Mouse (Mus musculus) C2C12 (cell line): Measurements from ENCODE around the gene Atp10a. TPM values are rescaled to one million over a fixed set of nuclear protein-coding genes. Genes with fewer than 3 reads are reported as not detected.

Experiments
- H3K27me3 ChIP-seq: one replicate; pipeline ENCODE4 v1.6.1; 2011; ENCODE audit not compliant: control insufficient read depth, insufficient read depth, insufficient read length
- H3K36me3 ChIP-seq: one replicate; pipeline ENCODE4 v1.6.1; 2011; ENCODE audit not compliant: control insufficient read depth, insufficient read depth
- H3K4me3 ChIP-seq: one replicate; pipeline ENCODE4 v1.5.1; 2011; ENCODE audit warnings: mild to moderate bottlenecking, control low read depth; ENCODE audit not compliant: poor library complexity, insufficient read depth, severe bottlenecking
- H3K79me2 ChIP-seq: one replicate; pipeline ENCODE4 v1.6.1; 2011; ENCODE audit not compliant: control insufficient read depth, insufficient read depth
- H3K79me3 ChIP-seq: one replicate; pipeline ENCODE4 v1.6.1; 2011; ENCODE audit warnings: low read depth, control low read depth
- H3ac ChIP-seq: one replicate; pipeline ENCODE3; 2011; ENCODE audit warnings: low read depth; ENCODE audit not compliant: control insufficient read depth, insufficient read length
- CEBPB ChIP-seq: IDR thresholded peaks from one replicate; pipeline ENCODE4 v1.6.1; 2011; ENCODE audit warnings: low read depth, mild to moderate bottlenecking, control low read depth, moderate library complexity
- CTCF ChIP-seq: IDR thresholded peaks from one replicate; pipeline ENCODE4 v1.5.1; 2011; ENCODE audit not compliant: control insufficient read depth, insufficient read depth, insufficient read length
- FOSL1 ChIP-seq: IDR thresholded peaks from one replicate; pipeline ENCODE4 v1.8.0; 2011; ENCODE audit warnings: mild to moderate bottlenecking, low read length; ENCODE audit not compliant: poor library complexity, insufficient read depth, severe bottlenecking
- MAX ChIP-seq: IDR thresholded peaks from one replicate; pipeline ENCODE4 v1.6.1; 2011; ENCODE audit warnings: mild to moderate bottlenecking, control low read depth
- MYOD1 ChIP-seq: IDR thresholded peaks from one replicate; pipeline ENCODE4 v1.6.1; 2011; ENCODE audit warnings: low read depth; ENCODE audit not compliant: control insufficient read depth, insufficient read length
- MYOG ChIP-seq: IDR thresholded peaks from one replicate; pipeline ENCODE4 v1.6.1; 2011; ENCODE audit not compliant: control insufficient read depth, insufficient read length; ENCODE audit errors: extremely low read depth
- USF1 ChIP-seq: IDR thresholded peaks from one replicate; pipeline ENCODE4 v1.6.1; 2011; ENCODE audit warnings: low read depth, mild to moderate bottlenecking, control low read depth, moderate library complexity
- polyA plus RNA-seq: library from polyadenylated mRNA; unstranded; fragments of >200 nt; fragmentation: generic; extraction: Trizol; gene quantifications from one replicate; pipeline ENCODE4 v1.2.1, GENCODE M21; 2012; ENCODE audit warnings: missing spikeins

Gene Atp10a
- polyA plus RNA-seq, 1 experiment = 5.5 TPM

GRCm38 (mm10) chr7:58639676-58640075 lies 16.3 kb upstream of the Atp10a start:
- Histone ChIP-seq H3K36me3 (no peaks in the 10 kb centered on the region), H3K79me3 (no peaks in the 10 kb centered on the region), H3K79me2 (no peaks in the 10 kb centered on the region), H3K27me3 (no peaks in the 10 kb centered on the region), H3K4me3 (no peak overlapping the region), H3ac (no peak overlapping the region)
- TF ChIP-seq FOSL1 = no peak
- no peak for TF ChIP-seq CEBPB
- TF ChIP-seq MYOD1 = no peak
- no peak for TF ChIP-seq USF1
- no peak for TF ChIP-seq MAX
- TF ChIP-seq MYOG = no peak
- TF ChIP-seq CTCF = no peak

- TF ChIP-seq CEBPB (no peak), MYOD1 (no peak), USF1 (no peak), MAX (no peak), MYOG (no peak), CTCF (no peak), FOSL1 (no peak)
- Histone ChIP-seq H3K27me3 (no peaks in the 10 kb centered on the region), H3K36me3 (no peaks in the 10 kb centered on the region), H3K79me2 (no peaks in the 10 kb centered on the region), H3ac (no peak overlapping the region), H3K79me3 (no peaks in the 10 kb centered on the region), H3K4me3 (no peak overlapping the region)
Measured at GRCm38 (mm10) chr7:58640456-58640855, 15.5 kb upstream of the Atp10a start.

DNA sequence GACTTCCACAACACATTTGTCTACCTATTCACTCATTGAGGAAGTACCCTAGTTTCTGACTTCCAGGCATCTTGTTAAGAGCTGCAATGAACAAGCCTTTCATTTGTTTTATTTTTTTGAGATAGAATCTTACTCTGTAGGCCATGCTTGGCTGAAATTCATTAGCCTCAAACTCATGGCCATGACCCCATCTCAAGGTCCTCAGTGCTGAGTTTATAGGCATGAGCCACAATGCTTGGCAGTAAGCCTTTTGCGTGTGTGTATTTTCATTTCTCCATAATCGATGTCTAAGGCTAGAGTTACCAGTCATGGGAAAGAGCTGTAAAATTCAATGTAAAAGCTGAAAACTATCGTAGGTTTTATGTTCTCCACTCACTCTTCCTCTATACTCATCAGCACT lies 14.1 kb upstream of the Atp10a start:
- Histone ChIP-seq H3K36me3 (no peaks in the 10 kb centered on the region), H3K79me2 (no peaks in the 10 kb centered on the region), H3ac (no peak overlapping the region), H3K27me3 (no peaks in the 10 kb centered on the region), H3K79me3 (no peaks in the 10 kb centered on the region), H3K4me3 (no peak overlapping the region)
- no peak for TF ChIP-seq CEBPB

DNA sequence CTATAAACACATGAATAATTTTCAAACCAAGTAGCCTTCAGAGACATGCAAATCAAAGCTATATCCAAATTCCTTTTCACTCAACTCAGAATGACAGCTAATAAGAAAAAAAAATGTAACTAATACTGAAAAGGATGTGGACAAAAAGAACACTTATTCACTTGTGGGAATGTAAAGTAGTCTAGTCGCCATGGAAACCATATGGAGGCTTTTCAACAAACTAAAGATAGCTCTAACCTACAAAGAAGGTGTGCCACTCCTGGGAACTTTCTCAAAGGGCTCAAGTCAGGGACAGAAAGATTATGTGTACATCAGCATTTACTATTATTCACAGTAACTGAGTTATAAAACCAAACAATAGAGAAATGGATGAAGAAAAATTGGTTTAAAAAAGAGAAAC lies 8.6 kb upstream of the Atp10a start:
- H3K36me3 ChIP-seq = no peaks in the 10 kb centered on the region
- TF ChIP-seq MAX (no peak), USF1 (no peak), CEBPB (no peak), FOSL1 (no peak), MYOG (no peak), CTCF (no peak), MYOD1 (no peak)
- no peaks in the 10 kb centered on the region for H3K27me3 ChIP-seq
- H3K79me3 ChIP-seq = no peaks in the 10 kb centered on the region
- no peaks in the 10 kb centered on the region for H3K79me2 ChIP-seq
- H3ac ChIP-seq = no peak overlapping the region
- H3K4me3 ChIP-seq = no peak overlapping the region

DNA sequence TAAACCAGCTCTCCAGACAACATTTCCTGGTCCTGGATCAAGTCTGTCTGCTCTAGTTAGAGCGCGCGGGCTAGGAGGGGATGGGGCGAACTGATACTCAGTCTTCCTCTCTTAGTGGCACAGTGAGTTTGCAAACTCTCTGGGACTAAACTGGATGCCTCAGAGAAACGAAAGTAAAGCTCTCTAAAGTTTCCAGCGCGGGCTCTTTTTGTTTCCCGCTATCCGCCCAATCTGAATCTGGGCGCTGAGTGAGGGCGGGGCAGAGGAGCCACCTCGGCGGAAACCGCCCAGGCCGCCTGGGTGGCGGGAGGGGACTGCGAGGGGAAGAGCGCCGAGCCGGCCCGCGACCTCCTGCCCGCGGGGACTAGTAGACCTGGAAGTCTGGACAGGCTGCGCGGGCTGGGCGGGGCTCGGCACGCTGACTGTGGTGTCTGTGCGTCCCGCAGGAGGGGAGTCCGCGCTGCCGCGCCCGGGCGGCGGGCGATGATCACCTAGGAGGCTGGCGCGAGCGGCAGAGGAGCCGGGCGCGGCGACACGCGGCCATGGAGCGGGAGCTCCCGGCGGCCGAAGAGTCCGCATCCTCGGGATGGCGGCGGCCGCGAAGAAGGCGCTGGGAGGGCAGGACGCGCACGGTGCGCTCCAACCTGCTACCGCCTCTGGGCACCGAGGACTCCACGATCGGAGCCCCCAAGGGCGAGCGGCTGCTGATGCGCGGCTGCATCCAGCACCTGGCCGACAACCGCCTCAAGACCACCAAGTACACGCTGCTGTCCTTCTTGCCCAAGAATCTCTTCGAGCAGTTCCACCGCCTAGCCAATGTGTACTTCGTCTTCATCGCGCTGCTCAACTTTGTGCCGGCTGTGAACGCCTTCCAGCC lies 2.2 kb downstream of the Atp10a start:
- H3ac ChIP-seq = peak overlapping the region; percentile 72
- peaks cover 5% of the 10 kb centered on the region for H3K36me3 ChIP-seq
- H3K79me2 ChIP-seq = peaks cover 37% of the 10 kb centered on the region
- H3K79me3 ChIP-seq = peaks cover 17% of the 10 kb centered on the region
- TF ChIP-seq MYOG (no peak), FOSL1 (no peak), CTCF (no peak), MYOD1 (no peak), USF1 (no peak), MAX (peak; percentile 67), CEBPB (no peak)
- no peaks in the 10 kb centered on the region for H3K27me3 ChIP-seq
- H3K4me3 ChIP-seq = peak overlapping the region; percentile 43
